Mouse (Mus musculus) kidney, embryonic 16.5 days (tissue): ENCODE results near the gene Ltbr. TPM values are rescaled to one million over a fixed set of nuclear protein-coding genes. Genes with fewer than 3 reads are reported as not detected.

Experiments used
- ATAC-seq: fragments of 200-750 bp; cut with Nextera tagmentation; 2 replicates; pipeline ENCODE4 v1.8.0; 2017; ENCODE audit warnings: moderate TSS enrichment; ENCODE audit not compliant: low FRiP score, low TSS enrichment
- H3K27ac ChIP-seq: fragments of 300-500 bp; sonication (generic); 2 replicates; pipeline ENCODE4 v1.5.1; 2014; ENCODE audit warnings: low read length
- H3K27me3 ChIP-seq: fragments of 300-500 bp; sonication (generic); 2 replicates; pipeline ENCODE4 v1.6.1; 2014; ENCODE audit warnings: low read length, control low read depth, mixed read lengths; ENCODE audit not compliant: insufficient read depth
- H3K36me3 ChIP-seq: fragments of 300-500 bp; sonication (generic); 2 replicates; pipeline ENCODE4 v1.6.1; 2014; ENCODE audit warnings: low read length, control low read depth, mixed read lengths; ENCODE audit not compliant: insufficient read depth
- H3K4me1 ChIP-seq: fragments of 300-500 bp; sonication (generic); 2 replicates; pipeline ENCODE4 v1.6.1; 2014; ENCODE audit warnings: low read length, control low read depth, mixed read lengths; ENCODE audit not compliant: insufficient read depth
- H3K4me2 ChIP-seq: fragments of 300-500 bp; sonication (generic); replicated peaks from 2 replicates; pipeline ENCODE4 v1.6.1; 2014; ENCODE audit warnings: low read depth, low read length
- H3K4me3 ChIP-seq: fragments of 300-500 bp; sonication (generic); 2 replicates; pipeline ENCODE4 v1.5.1; 2014; ENCODE audit warnings: mild to moderate bottlenecking, low read length
- H3K9ac ChIP-seq: fragments of 300-500 bp; sonication (generic); replicated peaks from 2 replicates; pipeline ENCODE4 v1.6.1; 2014; ENCODE audit warnings: low read length
- H3K9me3 ChIP-seq: fragments of 300-500 bp; sonication (generic); 2 replicates; pipeline ENCODE4 v1.6.1; 2016; ENCODE audit warnings: low read length, control low read depth
- WGBS: fragments of 180-500 bp; shearing (Covaris S2); extraction: QIAGEN DNeasy Blood & Tissue Kit; methylation state at CpG from one replicate; pipeline ENCODE4 v1.1.7; 2014; 5-methylcytosine and 5-hydroxymethylcytosine counted together
- polyA plus RNA-seq: library from polyadenylated mRNA; unstranded; fragments of >200 nt; fragmentation: Nextera tagmentation; extraction: Ambion mirVana; gene quantifications from 2 replicates; pipeline ENCODE4 v1.2.1, GENCODE M21; 2015

The Ltbr gene
- polyA plus RNA-seq, 1 experiment from 2014 or later, result 73.7 TPM

GRCm38 (mm10) chr6:125330626-125331326 is 17.1 kb upstream of the Ltbr start:
- Histone ChIP-seq H3K9ac (peak overlapping the region; percentile 73), H3K4me1 (peaks cover 3% of the 10 kb centered on the region; the same call in 1 of the 2 replicates), H3K4me2 (peak overlapping the region; percentile 76), H3K9me3 (no peaks in the 10 kb centered on the region), H3K36me3 (no peaks in the 10 kb centered on the region), H3K27ac (peak overlapping the region; percentile 64), H3K27me3 (no peaks in the 10 kb centered on the region), H3K4me3 (peak overlapping the region; percentile 61)
- under 1% methylated on average over 39 of the region's 39 CpGs for WGBS
- peak; percentile 92 for ATAC-seq

GRCm38 (mm10) chr6:125328243-125328642 is 14.6 kb upstream of the Ltbr start:
- H3K4me3 ChIP-seq, result no peak overlapping the region
- 81% methylated on average over 5 of the region's 5 CpGs for WGBS
- no peak overlapping the region for H3K27ac ChIP-seq
- 0 out of 2 replicates have a peak, but pooled peaks cover under 1% of the 10 kb centered on the region for H3K27me3 ChIP-seq
- no peak for ATAC-seq
- H3K9me3 ChIP-seq, result no peaks in the 10 kb centered on the region
- H3K4me1 ChIP-seq, result peaks cover 3% of the 10 kb centered on the region; the same call in 1 of the 2 replicates
- no peaks in the 10 kb centered on the region for H3K36me3 ChIP-seq
- no peak overlapping the region for H3K9ac ChIP-seq
- no peak overlapping the region for H3K4me2 ChIP-seq

GRCm38 (mm10) chr6:125325337-125325736 is 11.7 kb upstream of the Ltbr start:
- Histone ChIP-seq H3K4me2 (no peak overlapping the region), H3K4me3 (no peak overlapping the region), H3K9ac (no peak overlapping the region), H3K9me3 (no peaks in the 10 kb centered on the region), H3K4me1 (peaks cover 4% of the 10 kb centered on the region; the same call in 1 of the 2 replicates), H3K27me3 (peaks cover 26% of the 10 kb centered on the region), H3K27ac (no peak overlapping the region), H3K36me3 (no peaks in the 10 kb centered on the region)
- 56% methylated on average over 6 of the region's 6 CpGs for WGBS
- ATAC-seq, result peak; percentile 16; the same call in 1 of the 2 replicates

DNA sequence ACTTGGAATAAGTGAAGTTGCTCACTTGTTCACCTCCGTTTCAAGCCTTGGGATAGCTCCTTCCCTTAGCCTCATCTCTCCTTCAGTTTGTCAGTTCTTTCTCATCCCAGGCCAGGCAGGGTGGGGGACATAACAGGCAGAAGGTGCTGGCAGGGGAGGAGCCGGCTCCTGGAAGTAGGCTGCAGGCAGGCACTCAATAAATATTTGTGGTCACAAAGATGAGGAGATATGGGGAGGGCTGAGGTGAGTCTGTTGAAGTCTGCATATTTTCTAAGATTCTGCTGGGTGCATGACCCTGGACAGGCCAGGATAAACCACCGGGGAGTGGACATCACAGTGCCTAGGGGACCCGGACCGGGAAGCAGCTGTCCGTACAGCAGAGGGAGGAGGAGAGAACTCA is 9.9 kb upstream of the Ltbr start:
- no peak overlapping the region for H3K9ac ChIP-seq
- peaks cover 28% of the 10 kb centered on the region for H3K27me3 ChIP-seq
- WGBS, result 49% methylated on average over 6 of the region's 6 CpGs
- no peak overlapping the region for H3K4me3 ChIP-seq
- H3K36me3 ChIP-seq, result no peaks in the 10 kb centered on the region
- 0 out of 2 replicates have a peak, but pooled peaks cover 4% of the 10 kb centered on the region for H3K4me1 ChIP-seq
- no peaks in the 10 kb centered on the region for H3K9me3 ChIP-seq
- no peak overlapping the region for H3K27ac ChIP-seq
- no peak overlapping the region for H3K4me2 ChIP-seq
- ATAC-seq, result no peak

GRCm38 (mm10) chr6:125322794-125323193 is 9.1 kb upstream of the Ltbr start:
- ATAC-seq, result no peak
- Histone ChIP-seq H3K4me2 (peak overlapping the region; percentile 8; the same call in 1 of the 2 replicates), H3K4me3 (0 out of 2 replicates have a peak overlapping the region, but pooled peaks have one; percentile 0), H3K27me3 (peaks cover 28% of the 10 kb centered on the region), H3K9me3 (no peaks in the 10 kb centered on the region), H3K9ac (no peak overlapping the region), H3K36me3 (no peaks in the 10 kb centered on the region), H3K27ac (no peak overlapping the region), H3K4me1 (0 out of 2 replicates have a peak, but pooled peaks cover 4% of the 10 kb centered on the region)
- WGBS, result 53% methylated on average over 13 of the region's 13 CpGs

DNA sequence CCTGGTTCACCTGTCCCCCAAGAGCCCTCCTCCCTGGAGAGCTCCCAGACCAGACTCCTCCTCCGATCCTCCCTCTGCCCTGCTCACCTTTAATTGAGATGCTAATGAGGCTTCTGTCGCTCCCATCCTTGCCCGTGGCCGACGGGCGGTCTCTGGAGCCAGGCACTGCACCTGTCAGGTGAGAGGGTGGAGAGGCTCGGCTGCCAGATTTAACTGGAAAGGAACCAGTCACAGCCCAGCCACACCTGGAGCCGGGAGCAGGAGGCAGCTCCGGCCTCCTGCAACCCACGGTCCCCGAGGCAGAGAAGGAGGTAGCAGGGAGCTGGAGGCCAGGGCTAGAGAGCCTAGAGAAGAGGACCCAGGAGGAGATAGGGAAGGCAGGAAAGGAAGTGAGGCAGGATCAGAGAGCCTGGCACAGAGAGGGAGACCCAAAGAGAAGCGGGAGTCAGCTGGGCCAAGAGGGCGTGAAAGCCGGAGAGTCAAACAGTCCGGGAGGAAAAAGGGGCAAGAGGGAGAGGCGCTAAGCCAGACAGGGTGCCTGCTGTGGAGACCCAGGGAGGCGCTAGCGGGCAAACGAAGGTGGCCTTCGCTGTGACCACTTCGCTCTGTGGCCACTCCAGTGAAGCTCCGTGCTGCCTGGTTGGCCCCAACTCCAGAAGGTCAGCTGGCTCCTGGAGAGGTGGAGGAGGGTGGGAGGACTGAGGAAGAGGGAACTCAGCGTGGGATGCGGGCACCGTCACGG is 7.6 kb upstream of the Ltbr start:
- 0 out of 2 replicates have a peak overlapping the region, but pooled peaks have one; percentile 26 for H3K27ac ChIP-seq
- H3K36me3 ChIP-seq, result no peaks in the 10 kb centered on the region
- H3K4me3 ChIP-seq, result peak overlapping the region; percentile 19; the same call in 1 of the 2 replicates
- H3K4me2 ChIP-seq, result peak overlapping the region; percentile 37
- no peak overlapping the region; the same call in 1 of the 2 replicates for H3K9ac ChIP-seq
- peak; percentile 47; the same call in 1 of the 2 replicates for ATAC-seq
- peaks cover 28% of the 10 kb centered on the region for H3K27me3 ChIP-seq
- WGBS, result 8% methylated on average over 25 of the region's 26 CpGs
- no peaks in the 10 kb centered on the region for H3K9me3 ChIP-seq
- H3K4me1 ChIP-seq, result 0 out of 2 replicates have a peak, but pooled peaks cover 4% of the 10 kb centered on the region

- Histone ChIP-seq H3K4me1 (0 out of 2 replicates have a peak, but pooled peaks cover 4% of the 10 kb centered on the region), H3K27me3 (peaks cover 28% of the 10 kb centered on the region), H3K9ac (no peak within 1 kb of the TSS; the same call in 1 of the 2 replicates), H3K4me3 (peak within 1 kb of the TSS; percentile 19; the same call in 1 of the 2 replicates), H3K4me2 (peak within 1 kb of the TSS; percentile 37), H3K27ac (0 out of 2 replicates have a peak within 1 kb of the TSS, but pooled peaks have one; percentile 26), H3K9me3 (no peaks in the 10 kb centered on the region), H3K36me3 (no peaks in the 10 kb centered on the region)
- no peak for ATAC-seq
- WGBS, result 100% methylated on average over 1 of the region's 1 CpGs
Measured at GRCm38 (mm10) chr6:125320323-125320722, 6.6 kb upstream of the Ltbr start, which contains the start of gene Scnn1a. Gene Scnn1a (plus strand): TSS chr6:125320659.

DNA sequence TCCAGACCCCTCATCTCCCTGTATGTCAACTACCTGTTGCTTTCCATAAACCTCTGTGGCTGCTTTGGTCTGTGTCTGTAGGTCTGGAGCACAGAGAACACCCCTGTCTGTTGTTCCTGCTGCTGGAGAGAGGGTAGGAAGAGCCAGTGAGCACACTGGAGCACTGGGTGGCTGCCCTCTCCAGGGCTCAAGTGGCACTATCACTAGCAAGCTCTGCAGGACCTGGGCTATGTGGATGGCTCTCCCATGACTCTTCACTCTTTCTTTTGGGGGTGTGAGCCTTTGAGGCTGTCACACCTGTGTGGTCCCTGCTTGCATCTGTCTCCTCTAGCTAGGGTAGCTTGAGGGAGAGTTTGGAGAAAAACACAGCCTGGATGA is 6.2 kb upstream of the Ltbr start:
- H3K4me1 ChIP-seq, result 0 out of 2 replicates have a peak, but pooled peaks cover 4% of the 10 kb centered on the region
- no peak overlapping the region for H3K27ac ChIP-seq
- no peak for ATAC-seq
- no peaks in the 10 kb centered on the region for H3K9me3 ChIP-seq
- H3K9ac ChIP-seq, result no peak overlapping the region
- no peak overlapping the region for H3K4me2 ChIP-seq
- H3K27me3 ChIP-seq, result peaks cover 28% of the 10 kb centered on the region
- no peaks in the 10 kb centered on the region for H3K36me3 ChIP-seq
- H3K4me3 ChIP-seq, result no peak overlapping the region

DNA sequence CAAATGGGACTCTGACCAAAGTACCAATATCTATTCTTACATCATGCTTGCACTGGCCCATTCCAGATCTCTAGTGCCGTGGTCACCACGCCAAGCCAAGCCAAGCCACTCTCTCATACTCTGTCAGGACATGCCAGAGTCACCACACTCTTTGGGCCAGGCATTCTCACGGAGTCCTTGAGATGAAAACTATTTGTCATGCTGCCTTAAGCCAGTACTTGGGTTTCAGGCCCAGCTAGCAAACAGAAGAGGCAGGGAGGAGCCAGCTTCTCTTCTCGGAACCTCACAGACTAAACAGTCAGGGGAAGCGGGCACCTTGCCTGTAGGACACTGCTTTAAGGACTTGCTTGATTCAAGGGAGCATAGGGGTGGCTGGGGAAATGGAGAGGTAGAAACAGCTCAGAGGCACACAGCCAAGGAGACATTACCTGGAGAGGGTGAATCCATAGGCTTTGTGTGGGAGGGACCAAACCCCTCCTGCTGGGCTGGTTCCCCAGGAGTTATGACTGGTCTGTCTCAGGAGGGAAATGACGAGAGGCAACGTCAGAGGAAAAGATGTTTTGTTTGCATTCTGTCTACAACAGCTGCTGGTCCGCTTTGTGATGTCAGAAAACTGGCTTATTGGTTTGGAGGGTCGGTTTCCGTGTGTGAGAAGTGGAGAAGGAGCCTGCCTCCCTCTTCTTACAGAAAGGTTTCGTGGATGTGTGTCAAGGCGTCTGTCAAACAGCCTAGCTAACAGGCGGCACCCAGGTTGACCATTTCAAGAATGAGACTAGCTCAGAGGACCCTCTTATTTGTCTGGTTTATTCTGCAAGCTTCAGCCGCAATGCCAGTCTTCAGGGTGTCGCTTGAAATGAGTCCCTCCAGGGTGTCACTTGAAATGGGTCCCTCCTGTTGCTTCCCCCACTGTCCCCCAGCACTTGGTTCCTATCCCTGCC is 5.6 kb upstream of the Ltbr start:
- H3K4me3 ChIP-seq, result no peak overlapping the region
- H3K36me3 ChIP-seq, result no peaks in the 10 kb centered on the region
- ATAC-seq, result no peak
- H3K4me1 ChIP-seq, result peaks cover 9% of the 10 kb centered on the region
- no peak overlapping the region for H3K4me2 ChIP-seq
- no peaks in the 10 kb centered on the region for H3K9me3 ChIP-seq
- H3K27me3 ChIP-seq, result peaks cover 28% of the 10 kb centered on the region
- H3K27ac ChIP-seq, result no peak overlapping the region
- H3K9ac ChIP-seq, result no peak overlapping the region
- 62% methylated on average over 15 of the region's 15 CpGs for WGBS
